Mouse (Mus musculus): ENCODE measurements at regions not wholly inside any gene's neighbourhood (a gene's known extent, or its start where the extent isn't known, plus 50 kb on each side); places are given as distances from the start of the nearest gene placed in this dataset.
A peak's percentile ranks its signal among the peaks of the same experiment; 100 is the strongest.

- DNase-seq (ENCODE audit: low spot score in 2 of 2) = no peak
These were observed 1884.0 kb upstream of the Lrrc6 start for GRCm38 (mm10) chr15:68384571-68385335.

- DNase-seq (ENCODE audit: low spot score in 2 of 2) = no peak
These were observed 1874.5 kb upstream of the Lrrc6 start for GRCm38 (mm10) chr15:68375166-68375565.

- no peak for DNase-seq (ENCODE audit: low spot score in 2 of 2)
These were observed 1866.1 kb upstream of the Lrrc6 start for GRCm38 (mm10) chr15:68366816-68367215.

GRCm38 (mm10) chr15:68363058-68363735 is 1862.5 kb upstream of the Lrrc6 start:
- DNase-seq (ENCODE audit: low spot score in 2 of 2) = peak; percentile 99

- peak; percentile 52 to 68 for DNase-seq (ENCODE audit: low spot score in 2 of 2)
These were observed 1861.7 kb upstream of the Lrrc6 start for GRCm38 (mm10) chr15:68362081-68363057.

- DNase-seq (ENCODE audit: low spot score in 2 of 2) = no peak
These were observed 1860.5 kb upstream of the Lrrc6 start for GRCm38 (mm10) chr15:68360956-68361908.

- DNase-seq (ENCODE audit: low spot score in 2 of 2) = no peak
These were observed 1858.8 kb upstream of the Lrrc6 start for GRCm38 (mm10) chr15:68359496-68359895.

- DNase-seq (ENCODE audit: low spot score in 2 of 2) = no peak
These were observed 1855.2 kb upstream of the Lrrc6 start for GRCm38 (mm10) chr15:68355957-68356356.

- DNase-seq (ENCODE audit: low spot score in 2 of 2) = no peak
These were observed 1843.9 kb upstream of the Lrrc6 start for GRCm38 (mm10) chr15:68344652-68345051.

- DNase-seq (ENCODE audit: low spot score in 2 of 2) = peak in 1 of 2 experiments; percentile 55
These were observed 1841.8 kb upstream of the Lrrc6 start for GRCm38 (mm10) chr15:68342542-68342941.

- DNase-seq (ENCODE audit: low spot score in 2 of 2) = no peak
These were observed 1840.3 kb upstream of the Lrrc6 start for GRCm38 (mm10) chr15:68341056-68341455.

GRCm38 (mm10) chr15:68337264-68337663 is 1836.6 kb upstream of the Lrrc6 start:
- no peak for DNase-seq (ENCODE audit: low spot score in 2 of 2)

- DNase-seq (ENCODE audit: low spot score in 2 of 2) = no peak
These were observed 1835.1 kb upstream of the Lrrc6 start for GRCm38 (mm10) chr15:68335837-68336236.

GRCm38 (mm10) chr15:68316116-68316515 is 1815.4 kb upstream of the Lrrc6 start:
- no peak for DNase-seq (ENCODE audit: low spot score in 2 of 2)

Small RNAs in the stretch of these regions (microRNA-seq; reads per million reads assigned to microRNA genes)
- 178 to 184 reads per million in 2 experiments for gene Mir30b (ENCODE audit: borderline number of aligned reads in 2 of 2)
- gene Mir30d (ENCODE audit: borderline number of aligned reads in 2 of 2) = 11,212 to 12,678 reads per million in 2 experiments

All from adrenal gland, adult 18-20 months (tissue).